In genomic region chr2:179749399-179749798, GRCm38 (mm10) we compare ENCODE assay signal across 26 mouse cellular contexts.
DNase-seq lines count a peak whose midpoint lies in the region; ATAC-seq and TF ChIP-seq lines count a peak whose summit lies in the region.
"Had no signal": no experiment of that assay in that cellular context is flagged by ENCODE, and none has a peak within 500 bp of the region (broad histone marks: within the 10 kb centered on the region; RNA-seq: fewer than 3 reads in every experiment).

No protein-coding gene starts in this region.

- H3K27ac ChIP-seq in gastrocnemius, adult 2 months: peak overlapping the region; percentile 4; the same call in 1 of the 2 replicates
- 0 out of 2 replicates have a peak overlapping the region, but pooled peaks have one; percentile 31 for H3K27ac ChIP-seq in heart, embryonic 15.5 days
- H3K27ac ChIP-seq in olfactory bulb, adult 2 months (ENCODE audit: insufficient read depth, low read depth, low read length): peak overlapping the region; percentile 45
- H3K27ac ChIP-seq: embryonic facial prominence, embryonic 12.5 days; embryonic facial prominence, embryonic 15.5 days; hindbrain, embryonic 12.5 days; hindbrain, embryonic 15.5 days had no signal

- intact Hi-C loops in gastrocnemius, adult 2 months (cut with DNase I): no loop called here
- intact Hi-C loops in gastrocnemius, postnatal 14 days (cut with DNase I; ENCODE audit: low total_unique reads): no loop called here
- intact Hi-C loops in heart, postnatal 25 days (cut with DNase I): no loop called here

- no peak for ATAC-seq in heart, embryonic 15.5 days (replicated peaks; ENCODE audit: insufficient number of reproducible peaks, insufficient read depth, low FRiP score, low read depth)
- ATAC-seq: forebrain, embryonic 14.5 days; forebrain, postnatal 0 days; intestine, postnatal 0 days; Patski had no signal

- TF ChIP-seq CTCF in gastrocnemius, adult 2 months (IDR thresholded peaks at IDR 0.05): no peak
- TF ChIP-seq CTCF in olfactory bulb, adult 2 months (IDR thresholded peaks at IDR 0.05; ENCODE audit: insufficient read depth, low read depth, low read length): no peak

- DNase-seq in gastrocnemius, adult 2 months: no peak
- DNase-seq in gastrocnemius, postnatal 14 days: no peak
- DNase-seq in heart, adult 8-10 months (ENCODE audit: low spot score): peak; percentile 10
- no peak for DNase-seq in heart, adult 11 months
- no peak for DNase-seq in heart, postnatal 25 days (ENCODE audit: low spot score)
- DNase-seq: adrenal gland, postnatal 10 days; adrenal gland, postnatal 36 days; B cell, adult 2 months; cerebellum, adult 11 months; cerebellum, adult 2 months; cerebellum, adult 9-11 months; cerebellum, postnatal 25 days; forebrain, postnatal 0 days; gastrocnemius, postnatal 25 days; kidney, adult 2 months had no signal

- H3K4me2 ChIP-seq in heart, embryonic 15.5 days: peak overlapping the region; percentile 12; the same call in 1 of the 2 replicates
- H3K4me2 ChIP-seq: embryonic facial prominence, embryonic 12.5 days; embryonic facial prominence, embryonic 15.5 days; heart, embryonic 13.5 days; hindbrain, embryonic 12.5 days; hindbrain, embryonic 15.5 days had no signal

- H3K4me1 ChIP-seq in heart, embryonic 15.5 days (replicated peaks): peaks cover 23% of the 10 kb centered on the region
- H3K4me1 ChIP-seq in olfactory bulb, adult 2 months (ENCODE audit: control insufficient read depth, insufficient read depth, low read length): peaks cover 24% of the 10 kb centered on the region
- H3K4me1 ChIP-seq: embryonic facial prominence, embryonic 12.5 days; embryonic facial prominence, embryonic 15.5 days had no signal

- H3K27me3 ChIP-seq in heart, embryonic 15.5 days: no peaks in the 10 kb centered on the region
- H3K27me3 ChIP-seq: embryonic facial prominence, embryonic 12.5 days; embryonic facial prominence, embryonic 15.5 days; heart, embryonic 13.5 days; hindbrain, embryonic 12.5 days; hindbrain, embryonic 15.5 days; Patski had no signal

- H3K4me3 ChIP-seq in gastrocnemius, adult 2 months: no peak overlapping the region
- no peak overlapping the region for H3K4me3 ChIP-seq in heart, embryonic 15.5 days
- no peak overlapping the region for H3K4me3 ChIP-seq in olfactory bulb, adult 2 months (ENCODE audit: insufficient read depth, low read depth, low read length)
- H3K4me3 ChIP-seq: embryonic facial prominence, embryonic 12.5 days; embryonic facial prominence, embryonic 15.5 days; heart, embryonic 13.5 days; hindbrain, embryonic 12.5 days; hindbrain, embryonic 15.5 days had no signal

- no peak overlapping the region for H3K9ac ChIP-seq in heart, embryonic 15.5 days
- H3K9ac ChIP-seq: embryonic facial prominence, embryonic 12.5 days; embryonic facial prominence, embryonic 15.5 days; forebrain, postnatal 0 days; heart, embryonic 13.5 days; hindbrain, embryonic 12.5 days; hindbrain, embryonic 15.5 days had no signal

- no peaks in the 10 kb centered on the region for H3K9me3 ChIP-seq in heart, embryonic 15.5 days (replicated peaks)
- H3K9me3 ChIP-seq: embryonic facial prominence, embryonic 12.5 days; embryonic facial prominence, embryonic 15.5 days; heart, embryonic 13.5 days; hindbrain, embryonic 12.5 days; hindbrain, embryonic 15.5 days had no signal

- TF ChIP-seq POLR2A in olfactory bulb, adult 2 months (IDR thresholded peaks at IDR 0.05; ENCODE audit: insufficient read depth, low read depth, low read length): no peak

- no peaks in the 10 kb centered on the region for H3K36me3 ChIP-seq in heart, embryonic 15.5 days
- H3K36me3 ChIP-seq: embryonic facial prominence, embryonic 12.5 days; embryonic facial prominence, embryonic 15.5 days; G1E; heart, embryonic 13.5 days; hindbrain, embryonic 12.5 days; hindbrain, embryonic 15.5 days had no signal

- WGBS in heart, embryonic 15.5 days: 50% methylated on average over 3 of the region's 3 CpGs
- 24% methylated on average over 3 of the region's 3 CpGs for WGBS in olfactory bulb, adult 2 months
